Mouse (Mus musculus) testis, adult 2 months (tissue): ENCODE measurements around the gene Slc12a9.

Source experiments
- CTCF ChIP-seq: fragments of 200-500 bp; IDR thresholded peaks from 2 replicates; pipeline ENCODE4 v1.5.1; 2012; ENCODE audit warnings: low read depth, mild to moderate bottlenecking, inconsistent platforms, low read length, moderate library complexity; ENCODE audit not compliant: control insufficient read depth, insufficient read depth, insufficient replicate concordance
- POLR2A ChIP-seq: fragments of 200-500 bp; IDR thresholded peaks from 2 replicates; pipeline ENCODE4 v1.6.1; 2012; ENCODE audit warnings: low read depth, mild to moderate bottlenecking, inconsistent platforms, low read length, moderate library complexity; ENCODE audit not compliant: control insufficient read depth

- TF ChIP-seq POLR2A (no peak), CTCF (no peak)
Measured at GRCm38 (mm10) chr5:137350205-137351057, 17.0 kb upstream of the Slc12a9 start.
